Mouse (Mus musculus) limb, embryonic 10.5 days (tissue): Measurements from ENCODE around the gene Mpv17. TPM values are rescaled to one million over a fixed set of nuclear protein-coding genes. Genes with fewer than 3 reads are reported as not detected.
A peak's percentile ranks its signal among the peaks of the same experiment; 100 is the strongest.

Source experiments
- DNase-seq: peaks from one replicate; pipeline ENCODE4 v3.0.0-alpha.2; 2017; ENCODE audit warnings: low spot score
- H3K27ac ChIP-seq: fragments of 300-500 bp; sonication (generic); 2 replicates; pipeline ENCODE4 v1.5.1; 2016; ENCODE audit warnings: mild to moderate bottlenecking
- H3K27me3 ChIP-seq: fragments of 300-500 bp; sonication (generic); 2 replicates; pipeline ENCODE4 v1.6.1; 2016; ENCODE audit warnings: low read depth, mild to moderate bottlenecking; ENCODE audit not compliant: poor library complexity, severe bottlenecking
- H3K36me3 ChIP-seq: fragments of 300-500 bp; sonication (generic); 2 replicates; pipeline ENCODE4 v1.6.1; 2016; ENCODE audit warnings: mild to moderate bottlenecking, moderate library complexity
- H3K4me1 ChIP-seq: fragments of 300-500 bp; sonication (generic); 2 replicates; pipeline ENCODE4 v1.6.1; 2016
- H3K4me3 ChIP-seq: fragments of 300-500 bp; sonication (generic); 2 replicates; pipeline ENCODE4 v1.5.1; 2016; ENCODE audit warnings: mild to moderate bottlenecking, moderate library complexity
- H3K9me3 ChIP-seq: fragments of 300-500 bp; sonication (generic); replicated peaks from 2 replicates; pipeline ENCODE4 v1.6.1; 2016; ENCODE audit warnings: mild to moderate bottlenecking
- WGBS: fragments of 180-500 bp; shearing (Covaris S2); methylation state at CpG from one replicate; pipeline ENCODE4 v1.1.7; 2016; 5-methylcytosine and 5-hydroxymethylcytosine counted together
- polyA plus RNA-seq: library from polyadenylated mRNA; unstranded; fragments of >200 nt; fragmentation: Nextera tagmentation; extraction: Ambion mirVana; gene quantifications from 2 replicates; pipeline ENCODE4 v1.2.1, GENCODE M21; 2016

The Mpv17 gene
- polyA plus RNA-seq, 1 experiment from 2014 or later: 66.0 TPM

DNA sequence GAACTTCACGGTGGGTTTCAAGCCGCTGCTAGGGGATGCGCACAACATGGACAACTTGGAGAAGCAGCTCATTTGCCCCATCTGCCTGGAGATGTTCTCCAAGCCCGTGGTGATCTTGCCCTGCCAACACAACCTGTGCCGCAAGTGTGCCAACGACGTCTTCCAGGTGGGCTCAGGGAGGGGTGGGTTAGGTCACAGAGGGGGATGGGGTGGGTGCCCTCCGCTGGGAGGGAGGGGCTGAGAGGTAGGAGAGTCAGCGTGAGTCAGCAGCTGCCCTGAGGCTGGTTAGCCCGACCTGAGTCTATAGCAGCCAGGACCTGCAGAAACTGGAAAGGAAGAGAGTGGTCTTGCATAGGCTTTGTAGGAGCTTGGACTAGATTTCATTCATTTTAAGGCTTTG lies 37.1 kb downstream of the Mpv17 start:
- Histone ChIP-seq H3K9me3 (no peaks in the 10 kb centered on the region), H3K4me3 (no peak overlapping the region), H3K36me3 (no peaks in the 10 kb centered on the region), H3K4me1 (no peaks in the 10 kb centered on the region), H3K27ac (no peak overlapping the region), H3K27me3 (peaks cover 17% of the 10 kb centered on the region)
- WGBS: 19% methylated on average over 10 of the region's 10 CpGs
- no peak for DNase-seq

GRCm38 (mm10) chr5:31116354-31116753 lies 37.7 kb downstream of the Mpv17 start, which contains the start of gene Trim54:
Gene Trim54, plus strand, starts transcription at chr5:31116712.
- 31% methylated on average over 3 of the region's 3 CpGs for WGBS
- Histone ChIP-seq H3K4me3 (no peak within 1 kb of the TSS), H3K9me3 (no peaks in the 10 kb centered on the region), H3K27ac (no peak within 1 kb of the TSS), H3K4me1 (no peaks in the 10 kb centered on the region), H3K36me3 (no peaks in the 10 kb centered on the region), H3K27me3 (peaks cover 17% of the 10 kb centered on the region)
- DNase-seq: no peak

- H3K36me3 ChIP-seq: no peaks in the 10 kb centered on the region
- 31% methylated on average over 7 of the region's 7 CpGs for WGBS
- DNase-seq: no peak
- H3K4me3 ChIP-seq: no peak overlapping the region
- H3K4me1 ChIP-seq: no peaks in the 10 kb centered on the region
- H3K27ac ChIP-seq: no peak overlapping the region
- peaks cover 6% of the 10 kb centered on the region; the same call in 1 of the 2 replicates for H3K27me3 ChIP-seq
- H3K9me3 ChIP-seq: no peaks in the 10 kb centered on the region
Observed at GRCm38 (mm10) chr5:31110781-31111180, 43.3 kb downstream of the Mpv17 start.

GRCm38 (mm10) chr5:31108000-31108490 lies 46.0 kb downstream of the Mpv17 start, which contains the start of gene Slc30a3:
Gene Slc30a3, minus strand, starts transcription at chr5:31108237.
- H3K36me3 ChIP-seq: no peaks in the 10 kb centered on the region
- DNase-seq: no peak
- WGBS: 90% methylated on average over 18 of the region's 18 CpGs
- H3K4me1 ChIP-seq: no peaks in the 10 kb centered on the region
- no peaks in the 10 kb centered on the region for H3K9me3 ChIP-seq
- no peak within 1 kb of the TSS for H3K27ac ChIP-seq
- H3K27me3 ChIP-seq: no peaks in the 10 kb centered on the region
- no peak within 1 kb of the TSS for H3K4me3 ChIP-seq

GRCm38 (mm10) chr5:31105814-31106335 lies 48.2 kb downstream of the Mpv17 start, which contains the start of gene Dnajc5g:
Gene Dnajc5g, plus strand, starts transcription at chr5:31106285.
- WGBS: 81% methylated on average over 9 of the region's 9 CpGs
- H3K27me3 ChIP-seq: no peaks in the 10 kb centered on the region
- no peak within 1 kb of the TSS for H3K4me3 ChIP-seq
- no peak within 1 kb of the TSS for H3K27ac ChIP-seq
- DNase-seq: no peak
- H3K9me3 ChIP-seq: no peaks in the 10 kb centered on the region
- no peaks in the 10 kb centered on the region for H3K4me1 ChIP-seq
- no peaks in the 10 kb centered on the region for H3K36me3 ChIP-seq

DNA sequence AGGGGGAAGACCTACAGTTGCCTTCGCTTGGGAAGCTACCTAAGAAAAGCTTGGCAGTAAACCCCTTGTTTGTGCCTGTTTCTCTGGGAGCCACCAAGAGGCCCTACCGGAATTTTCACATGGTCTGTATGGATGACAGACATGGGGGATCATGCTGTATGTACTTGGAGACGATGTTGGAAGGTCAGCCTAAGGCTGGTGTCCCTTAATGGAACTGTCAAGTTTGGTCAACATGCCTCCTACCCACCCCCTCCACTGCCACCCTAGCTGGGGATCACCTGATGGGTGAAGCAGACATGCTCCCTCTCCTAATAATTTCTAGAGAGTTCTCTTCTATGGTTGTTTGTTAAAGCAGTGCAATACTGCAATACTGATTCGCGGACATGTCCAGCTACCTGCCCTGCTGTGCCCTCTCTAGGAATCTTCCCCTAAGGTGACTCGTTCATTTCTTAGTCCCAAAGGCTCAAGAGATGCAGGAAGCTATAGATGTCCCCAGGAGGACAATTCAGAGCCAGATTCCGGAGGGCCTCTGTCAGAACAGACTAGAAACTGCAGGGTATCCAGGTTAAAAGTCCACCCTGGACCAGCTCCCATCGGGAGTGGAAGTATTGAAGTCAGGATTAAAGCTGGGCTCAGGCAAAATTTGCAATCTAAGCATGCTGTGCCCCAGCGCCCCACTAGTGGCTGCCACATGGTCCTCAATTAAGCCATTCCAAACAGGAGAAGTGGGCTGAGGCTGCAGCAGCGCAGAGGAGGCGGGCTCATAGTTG lies 58.2 kb downstream of the Mpv17 start:
- peaks cover 36% of the 10 kb centered on the region for H3K4me1 ChIP-seq
- no peaks in the 10 kb centered on the region for H3K9me3 ChIP-seq
- WGBS: 26% methylated on average over 11 of the region's 11 CpGs
- peak overlapping the region; percentile 47 for H3K4me3 ChIP-seq
- H3K36me3 ChIP-seq: no peaks in the 10 kb centered on the region
- peaks cover 86% of the 10 kb centered on the region for H3K27me3 ChIP-seq
- no peak for DNase-seq
- no peak overlapping the region for H3K27ac ChIP-seq

DNA sequence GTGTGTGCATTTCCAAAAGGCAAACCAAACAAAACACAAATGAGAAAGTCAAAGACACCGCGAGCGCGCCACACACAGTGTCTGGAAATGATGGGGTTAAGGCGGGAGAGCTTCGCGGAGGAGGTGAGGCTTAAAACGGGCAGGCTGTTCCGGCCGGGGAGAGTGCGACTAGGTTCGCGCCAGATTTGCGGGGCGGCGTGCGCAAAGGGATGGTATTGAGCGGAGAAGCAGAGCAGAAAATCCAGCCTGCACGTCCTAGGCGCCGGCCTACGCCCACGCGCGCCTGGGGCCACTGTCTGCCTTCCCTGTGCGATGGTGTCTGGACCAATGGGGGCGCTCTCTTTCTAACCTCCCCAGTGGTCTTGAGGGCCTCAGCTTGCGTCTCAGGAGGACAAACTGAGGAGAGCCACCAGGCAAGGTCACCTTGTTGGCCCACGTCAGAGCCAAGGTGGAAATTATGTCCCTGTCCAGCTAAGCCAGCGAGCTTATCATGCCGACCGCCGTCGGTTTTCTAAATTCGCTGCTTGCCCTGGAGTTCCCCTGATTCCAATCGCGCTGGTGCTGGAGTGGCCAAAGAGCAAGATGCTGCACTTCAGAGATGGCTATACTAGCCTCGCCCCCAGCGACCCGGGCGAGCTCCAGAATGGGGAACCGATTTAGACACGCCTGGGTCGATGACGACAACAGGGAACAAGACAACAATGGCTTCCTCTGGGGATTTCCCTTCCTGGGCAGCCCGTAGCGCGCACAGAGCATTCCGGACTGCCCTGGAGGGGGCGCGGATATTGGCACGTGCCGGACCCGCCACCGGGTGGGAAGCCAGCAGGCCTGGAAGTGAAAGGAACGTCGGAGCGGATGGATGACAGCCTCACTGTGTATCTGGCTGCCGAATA lies 59.0 kb downstream of the Mpv17 start:
- Histone ChIP-seq H3K27me3 (peaks cover 94% of the 10 kb centered on the region), H3K36me3 (no peaks in the 10 kb centered on the region), H3K9me3 (no peaks in the 10 kb centered on the region), H3K27ac (no peak overlapping the region), H3K4me1 (peaks cover 36% of the 10 kb centered on the region), H3K4me3 (peak overlapping the region; percentile 47)
- 1% methylated on average over 59 of the region's 59 CpGs for WGBS
- DNase-seq: peak; percentile 58

GRCm38 (mm10) chr5:31094100-31094798 lies 59.8 kb downstream of the Mpv17 start:
- peaks cover 99% of the 10 kb centered on the region for H3K27me3 ChIP-seq
- peak; percentile 72 for DNase-seq
- WGBS: 2% methylated on average over 28 of the region's 29 CpGs
- H3K27ac ChIP-seq: no peak overlapping the region
- H3K36me3 ChIP-seq: no peaks in the 10 kb centered on the region
- peak overlapping the region; percentile 47 for H3K4me3 ChIP-seq
- H3K4me1 ChIP-seq: peaks cover 36% of the 10 kb centered on the region
- no peaks in the 10 kb centered on the region for H3K9me3 ChIP-seq

- DNase-seq: peak; percentile 64
- no peaks in the 10 kb centered on the region for H3K9me3 ChIP-seq
- peaks cover 36% of the 10 kb centered on the region for H3K4me1 ChIP-seq
- peaks cover 100% of the 10 kb centered on the region for H3K27me3 ChIP-seq
- whole genome bisulfite sequencing: under 1% methylated on average over 54 of the region's 54 CpGs
- peak overlapping the region; percentile 21; the same call in 1 of the 2 replicates for H3K27ac ChIP-seq
- no peaks in the 10 kb centered on the region for H3K36me3 ChIP-seq
- H3K4me3 ChIP-seq: peak overlapping the region; percentile 47
Observed at GRCm38 (mm10) chr5:31093151-31094041, 60.7 kb downstream of the Mpv17 start.

DNA sequence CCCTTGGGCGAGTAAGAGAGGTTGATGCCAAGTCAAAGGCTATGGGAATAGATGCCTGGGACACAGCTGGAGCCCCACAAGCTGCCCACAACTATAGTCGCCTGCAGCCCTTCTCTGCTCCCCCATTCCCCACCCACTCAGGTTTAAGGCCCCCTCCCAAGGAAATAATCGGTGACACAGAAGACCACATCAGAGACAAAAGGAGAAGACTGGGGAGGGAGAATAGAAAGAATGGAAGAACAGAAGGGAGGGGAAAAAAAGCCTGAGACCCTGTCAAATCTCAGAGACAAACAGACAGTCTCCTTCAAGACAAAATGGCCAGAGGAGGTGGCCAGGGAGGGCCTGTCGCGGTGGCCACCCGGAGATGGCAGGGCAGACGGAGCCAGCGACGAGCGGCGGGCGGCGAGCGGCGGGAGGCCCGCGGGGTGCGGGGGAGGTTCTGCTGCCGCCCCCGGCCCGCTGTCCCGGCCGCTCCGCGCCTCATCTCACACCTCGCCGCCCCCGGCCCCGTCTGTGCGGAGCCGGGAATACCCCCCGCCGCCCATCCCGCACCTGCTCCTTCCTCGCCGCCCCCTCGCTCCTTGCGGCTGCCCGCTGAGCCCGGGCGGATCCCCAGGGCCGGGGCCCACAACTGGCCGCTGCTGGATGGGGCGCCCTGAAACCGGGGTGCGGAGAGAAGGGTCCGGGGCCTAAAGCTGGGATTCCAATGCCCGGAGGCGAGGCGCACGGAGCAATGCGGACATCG lies 61.6 kb downstream of the Mpv17 start:
- H3K27me3 ChIP-seq: peaks cover 100% of the 10 kb centered on the region
- peak overlapping the region; percentile 21 for H3K27ac ChIP-seq
- peak overlapping the region; percentile 47 for H3K4me3 ChIP-seq
- no peaks in the 10 kb centered on the region for H3K9me3 ChIP-seq
- DNase-seq: no peak
- peaks cover 36% of the 10 kb centered on the region for H3K4me1 ChIP-seq
- WGBS: 2% methylated on average over 51 of the region's 53 CpGs
- H3K36me3 ChIP-seq: no peaks in the 10 kb centered on the region
